Mouse (Mus musculus) liver, embryonic 12.5 days (tissue): ENCODE data around the gene Ckap2l. TPM values are rescaled to one million over a fixed set of nuclear protein-coding genes. Genes with fewer than 3 reads are reported as not detected.

Experiments
- ATAC-seq: fragments of 200-750 bp; cut with Nextera tagmentation; 2 replicates; pipeline ENCODE4 v1.8.0; 2017; ENCODE audit warnings: moderate number of reproducible peaks, mild to moderate bottlenecking, moderate library complexity
- H3K27ac ChIP-seq: fragments of 300-500 bp; sonication (generic); 2 replicates; pipeline ENCODE4 v1.5.1; 2016; ENCODE audit warnings: mild to moderate bottlenecking
- H3K27me3 ChIP-seq: fragments of 300-500 bp; sonication (generic); replicated peaks from 2 replicates; pipeline ENCODE4 v1.6.1; 2016; ENCODE audit warnings: mild to moderate bottlenecking, moderate library complexity
- H3K36me3 ChIP-seq: fragments of 300-500 bp; sonication (generic); 2 replicates; pipeline ENCODE4 v1.6.1; 2016; ENCODE audit warnings: mild to moderate bottlenecking, moderate library complexity
- H3K4me1 ChIP-seq: fragments of 300-500 bp; sonication (generic); 2 replicates; pipeline ENCODE4 v1.6.1; 2016
- H3K4me2 ChIP-seq: fragments of 300-500 bp; sonication (generic); 2 replicates; pipeline ENCODE4 v1.6.1; 2016; ENCODE audit warnings: mild to moderate bottlenecking, moderate library complexity
- H3K4me3 ChIP-seq: fragments of 300-500 bp; sonication (generic); 2 replicates; pipeline ENCODE4 v1.5.1; 2016; ENCODE audit warnings: mild to moderate bottlenecking, moderate library complexity
- H3K9ac ChIP-seq: fragments of 300-500 bp; sonication (generic); 2 replicates; pipeline ENCODE4 v1.6.1; 2016; ENCODE audit warnings: mild to moderate bottlenecking, moderate library complexity
- H3K9me3 ChIP-seq: fragments of 300-500 bp; sonication (generic); replicated peaks from 2 replicates; pipeline ENCODE4 v1.6.1; 2016; ENCODE audit warnings: mild to moderate bottlenecking, moderate library complexity
- WGBS: fragments of 180-500 bp; shearing (Covaris S2); methylation state at CpG from one replicate; pipeline ENCODE4 v1.1.7; 2016; ENCODE audit not compliant: insufficient replicate concordance; 5-methylcytosine and 5-hydroxymethylcytosine counted together
- polyA plus RNA-seq: library from polyadenylated mRNA; unstranded; fragments of >200 nt; fragmentation: Nextera tagmentation; extraction: Ambion mirVana; gene quantifications from 2 replicates; pipeline ENCODE4 v1.2.1, GENCODE M21; 2016

Ckap2l gene
- 31.6 and 36.3 TPM in 2 replicates for polyA plus RNA-seq

DNA sequence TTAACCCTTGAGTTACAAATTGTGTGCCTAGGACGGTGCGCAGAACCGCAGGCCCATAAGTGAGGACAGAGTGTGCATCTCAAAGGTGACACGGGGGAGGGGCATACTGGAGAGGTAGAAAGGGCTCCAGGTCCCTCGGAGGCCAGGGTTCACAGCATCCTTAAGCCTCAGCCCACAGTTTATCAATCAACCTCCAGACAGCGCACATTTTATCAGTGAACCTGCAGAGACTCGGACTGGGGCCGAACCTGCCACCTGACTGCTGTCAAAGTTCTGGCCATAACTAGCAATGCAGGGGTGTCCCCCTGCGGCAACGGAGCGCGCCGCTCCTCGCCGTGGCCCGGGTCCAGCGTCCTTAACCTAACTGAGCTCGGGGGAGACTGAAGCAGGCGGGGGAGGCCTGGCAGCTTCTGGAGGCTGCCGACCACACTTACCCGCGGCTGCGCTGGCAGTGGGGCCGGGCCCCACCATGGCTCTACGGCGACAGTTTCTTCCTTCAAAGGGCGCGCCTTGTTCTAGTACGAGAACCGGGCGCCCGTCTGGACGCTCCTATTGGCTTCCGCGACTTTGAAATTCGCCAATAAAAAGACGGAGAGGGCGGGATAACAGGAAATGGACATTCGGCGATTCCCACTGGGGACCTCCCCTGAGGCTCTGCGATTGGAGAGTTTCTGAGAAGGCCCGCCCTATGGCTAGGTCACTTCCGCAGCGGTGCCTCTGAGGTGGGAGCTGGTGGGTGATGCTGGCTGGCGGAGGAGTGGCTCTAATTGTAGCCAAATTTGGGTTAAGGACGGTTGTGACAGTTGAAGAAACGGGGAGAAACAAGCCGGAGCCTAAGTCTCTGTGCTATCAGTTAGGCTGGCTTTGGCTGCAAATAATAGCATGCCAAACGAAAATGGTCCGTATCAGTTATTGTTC is at the start of gene Ckap2l:
Ckap2l (minus strand) TSS at position 542 of the 918 bp plus-strand sequence.
- under 1% methylated on average over 50 of the region's 50 CpGs for WGBS
- Histone ChIP-seq H3K9ac (peak within 1 kb of the TSS; percentile 88), H3K27ac (peak within 1 kb of the TSS; percentile 95), H3K4me1 (peaks cover 26% of the 10 kb centered on the region), H3K27me3 (peaks cover 11% of the 10 kb centered on the region), H3K4me3 (peak within 1 kb of the TSS; percentile 83), H3K9me3 (no peaks in the 10 kb centered on the region), H3K36me3 (peaks cover 17% of the 10 kb centered on the region), H3K4me2 (peak within 1 kb of the TSS; percentile 78)
- peak; percentile 98 for ATAC-seq

GRCm38 (mm10) chr2:129338138-129338621 is 41.2 kb upstream of the Ckap2l start:
- 39% methylated on average over 6 of the region's 6 CpGs for WGBS
- Histone ChIP-seq H3K4me3 (no peak overlapping the region), H3K27ac (no peak overlapping the region), H3K4me2 (no peak overlapping the region), H3K9ac (no peak overlapping the region), H3K36me3 (no peaks in the 10 kb centered on the region), H3K27me3 (no peaks in the 10 kb centered on the region), H3K9me3 (peaks cover 11% of the 10 kb centered on the region), H3K4me1 (no peaks in the 10 kb centered on the region)
- no peak for ATAC-seq

- WGBS: 55% methylated on average over 4 of the region's 4 CpGs
- H3K27me3 ChIP-seq: no peaks in the 10 kb centered on the region
- no peaks in the 10 kb centered on the region for H3K36me3 ChIP-seq
- H3K27ac ChIP-seq: no peak overlapping the region
- H3K4me3 ChIP-seq: no peak overlapping the region
- ATAC-seq: no peak
- 0 out of 2 replicates have a peak, but pooled peaks cover 3% of the 10 kb centered on the region for H3K4me1 ChIP-seq
- no peaks in the 10 kb centered on the region for H3K9me3 ChIP-seq
- H3K9ac ChIP-seq: no peak overlapping the region
- no peak overlapping the region for H3K4me2 ChIP-seq
Observed at GRCm38 (mm10) chr2:129333471-129333870, 36.5 kb upstream of the Ckap2l start.

DNA sequence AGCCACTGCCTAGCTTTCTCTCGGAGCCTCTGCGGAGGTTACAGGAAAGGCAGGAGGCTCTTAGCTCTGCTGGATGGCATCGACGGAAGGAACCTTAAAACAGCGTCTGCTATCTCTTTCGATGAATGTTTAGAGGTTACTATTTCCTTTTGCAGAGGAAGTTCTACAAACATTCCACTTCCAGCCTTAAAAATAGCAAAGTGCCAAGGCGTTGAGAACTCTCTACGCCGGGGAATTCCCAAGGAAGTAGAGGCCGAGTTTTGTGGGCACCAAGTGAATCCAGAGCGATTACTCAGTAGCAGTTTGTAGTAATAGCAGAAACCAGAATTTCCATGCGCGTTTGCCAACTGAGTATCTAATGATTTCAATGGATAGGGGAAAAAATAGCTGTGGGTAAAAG is 33.5 kb upstream of the Ckap2l start:
- H3K27me3 ChIP-seq: no peaks in the 10 kb centered on the region
- no peaks in the 10 kb centered on the region for H3K36me3 ChIP-seq
- ATAC-seq: no peak
- no peak overlapping the region for H3K27ac ChIP-seq
- H3K4me1 ChIP-seq: 0 out of 2 replicates have a peak, but pooled peaks cover 3% of the 10 kb centered on the region
- no peak overlapping the region for H3K4me3 ChIP-seq
- 24% methylated on average over 13 of the region's 13 CpGs for WGBS
- no peaks in the 10 kb centered on the region for H3K9me3 ChIP-seq
- H3K9ac ChIP-seq: no peak overlapping the region
- H3K4me2 ChIP-seq: no peak overlapping the region

GRCm38 (mm10) chr2:129330024-129330423 is 33.0 kb upstream of the Ckap2l start:
- no peak overlapping the region for H3K27ac ChIP-seq
- no peak for ATAC-seq
- H3K9me3 ChIP-seq: no peaks in the 10 kb centered on the region
- no peak overlapping the region for H3K4me2 ChIP-seq
- 0 out of 2 replicates have a peak, but pooled peaks cover 3% of the 10 kb centered on the region for H3K4me1 ChIP-seq
- H3K9ac ChIP-seq: no peak overlapping the region
- no peaks in the 10 kb centered on the region for H3K27me3 ChIP-seq
- H3K4me3 ChIP-seq: no peak overlapping the region
- H3K36me3 ChIP-seq: no peaks in the 10 kb centered on the region
- WGBS: 24% methylated on average over 7 of the region's 7 CpGs

DNA sequence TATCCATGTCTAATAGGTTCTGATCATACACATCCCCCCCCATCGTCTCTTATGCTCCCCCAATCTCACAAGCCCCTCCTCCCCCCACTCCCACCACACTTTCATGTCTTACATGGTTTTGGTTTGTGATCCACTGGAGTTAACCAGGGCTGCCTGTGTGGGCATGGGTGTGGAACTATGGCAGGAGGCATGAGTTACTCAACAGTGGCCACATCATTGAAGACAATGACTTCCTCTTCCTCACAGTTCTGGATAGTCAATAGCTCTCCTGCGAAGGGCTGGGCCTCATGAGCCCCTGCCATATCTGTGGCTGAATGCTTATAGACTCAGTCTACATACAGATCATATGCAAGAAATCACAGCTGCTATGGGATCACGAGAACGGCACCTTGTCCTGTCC is 31.2 kb upstream of the Ckap2l start:
- WGBS: 60% methylated on average over 4 of the region's 4 CpGs
- Histone ChIP-seq H3K27me3 (no peaks in the 10 kb centered on the region), H3K9ac (no peak overlapping the region), H3K4me3 (no peak overlapping the region), H3K4me2 (no peak overlapping the region), H3K27ac (no peak overlapping the region), H3K4me1 (0 out of 2 replicates have a peak, but pooled peaks cover 3% of the 10 kb centered on the region), H3K36me3 (no peaks in the 10 kb centered on the region), H3K9me3 (no peaks in the 10 kb centered on the region)
- no peak for ATAC-seq

DNA sequence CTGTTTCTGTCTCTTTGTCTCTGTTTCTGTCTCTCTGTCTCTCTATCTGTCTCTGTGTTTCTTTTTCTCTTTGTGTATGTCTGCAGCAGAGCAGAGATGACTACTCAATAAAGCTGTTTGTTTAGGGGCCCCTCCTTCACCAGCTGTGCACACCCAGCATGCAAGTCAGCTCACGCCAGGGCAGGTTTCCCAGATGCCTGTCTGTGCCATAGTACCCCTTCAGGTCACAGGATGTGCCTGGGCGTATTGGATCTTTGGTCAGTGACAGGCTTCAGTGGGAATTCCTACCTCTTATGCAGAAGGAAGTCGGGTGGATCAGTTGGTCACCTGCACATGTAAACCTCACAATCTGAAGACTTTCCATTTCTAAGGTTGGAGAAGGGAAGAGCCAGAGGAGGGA is 27.2 kb upstream of the Ckap2l start:
- Histone ChIP-seq H3K36me3 (no peaks in the 10 kb centered on the region), H3K9ac (no peak overlapping the region), H3K9me3 (no peaks in the 10 kb centered on the region), H3K27me3 (no peaks in the 10 kb centered on the region), H3K4me1 (no peaks in the 10 kb centered on the region), H3K4me3 (no peak overlapping the region), H3K4me2 (no peak overlapping the region), H3K27ac (no peak overlapping the region)
- ATAC-seq: no peak
- WGBS: 67% methylated on average over 3 of the region's 3 CpGs

GRCm38 (mm10) chr2:129322117-129322635 is 25.2 kb upstream of the Ckap2l start:
- ATAC-seq: no peak
- Histone ChIP-seq H3K9ac (no peak overlapping the region), H3K27me3 (no peaks in the 10 kb centered on the region), H3K27ac (no peak overlapping the region), H3K4me2 (no peak overlapping the region), H3K4me3 (no peak overlapping the region), H3K9me3 (no peaks in the 10 kb centered on the region), H3K4me1 (no peaks in the 10 kb centered on the region), H3K36me3 (no peaks in the 10 kb centered on the region)
- WGBS: 27% methylated on average over 1 of the region's 1 CpGs

- H3K4me1 ChIP-seq: no peaks in the 10 kb centered on the region
- no peak overlapping the region for H3K9ac ChIP-seq
- WGBS: 39% methylated on average over 8 of the region's 8 CpGs
- no peak for ATAC-seq
- H3K9me3 ChIP-seq: no peaks in the 10 kb centered on the region
- H3K27me3 ChIP-seq: no peaks in the 10 kb centered on the region
- no peaks in the 10 kb centered on the region for H3K36me3 ChIP-seq
- H3K27ac ChIP-seq: no peak overlapping the region
- no peak overlapping the region for H3K4me3 ChIP-seq
- H3K4me2 ChIP-seq: no peak overlapping the region
Observed at GRCm38 (mm10) chr2:129320033-129320605, 23.1 kb upstream of the Ckap2l start.

DNA sequence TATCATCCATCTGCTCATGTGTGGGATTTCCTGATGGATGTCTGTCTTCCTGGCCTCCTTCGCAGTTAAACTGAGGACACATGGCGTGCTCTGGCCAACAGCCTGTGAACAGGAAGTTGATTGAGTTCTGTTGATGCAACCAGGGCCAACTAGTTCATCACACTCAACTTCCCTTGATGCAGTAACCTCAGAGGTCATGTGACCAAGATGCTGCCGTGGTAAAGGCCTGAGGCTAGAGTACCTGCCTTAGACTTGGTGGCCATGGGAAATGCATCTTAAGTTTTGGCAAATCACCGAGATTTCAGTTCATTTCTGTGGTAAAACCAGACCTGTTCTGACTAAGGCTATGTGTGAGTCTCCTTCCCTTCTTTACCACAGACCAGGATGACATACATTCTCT is 18.8 kb upstream of the Ckap2l start:
- Histone ChIP-seq H3K9me3 (no peaks in the 10 kb centered on the region), H3K4me1 (no peaks in the 10 kb centered on the region), H3K27ac (no peak overlapping the region), H3K27me3 (peaks cover 3% of the 10 kb centered on the region; the same call in 1 of the 2 replicates), H3K36me3 (no peaks in the 10 kb centered on the region), H3K9ac (no peak overlapping the region), H3K4me3 (no peak overlapping the region), H3K4me2 (no peak overlapping the region)
- ATAC-seq: no peak
- WGBS: 35% methylated on average over 4 of the region's 4 CpGs

DNA sequence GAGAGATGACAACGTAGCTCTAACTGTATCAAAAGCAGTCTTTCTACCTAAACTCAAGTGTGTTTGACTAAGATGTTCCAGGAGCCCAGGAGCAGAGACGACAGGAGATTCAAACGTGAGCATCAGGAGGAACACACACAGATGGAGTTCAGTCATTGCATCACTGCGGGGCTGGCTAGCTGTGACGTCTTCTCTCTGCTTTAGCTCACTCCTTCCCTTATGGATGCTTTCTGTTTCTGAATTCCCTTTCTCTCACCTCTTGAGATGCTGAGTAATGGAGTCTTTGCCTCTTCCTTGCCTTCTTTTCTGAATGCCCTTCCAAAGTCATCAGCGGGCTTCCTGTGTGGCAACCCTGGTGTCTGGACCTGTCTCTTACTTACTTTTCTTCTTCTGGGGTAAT is 17.9 kb upstream of the Ckap2l start:
- no peaks in the 10 kb centered on the region for H3K4me1 ChIP-seq
- no peak overlapping the region for H3K9ac ChIP-seq
- ATAC-seq: no peak
- H3K9me3 ChIP-seq: no peaks in the 10 kb centered on the region
- WGBS: 59% methylated on average over 6 of the region's 6 CpGs
- H3K27me3 ChIP-seq: peaks cover 3% of the 10 kb centered on the region; the same call in 1 of the 2 replicates
- H3K27ac ChIP-seq: no peak overlapping the region
- H3K4me2 ChIP-seq: no peak overlapping the region
- no peak overlapping the region for H3K4me3 ChIP-seq
- H3K36me3 ChIP-seq: no peaks in the 10 kb centered on the region

DNA sequence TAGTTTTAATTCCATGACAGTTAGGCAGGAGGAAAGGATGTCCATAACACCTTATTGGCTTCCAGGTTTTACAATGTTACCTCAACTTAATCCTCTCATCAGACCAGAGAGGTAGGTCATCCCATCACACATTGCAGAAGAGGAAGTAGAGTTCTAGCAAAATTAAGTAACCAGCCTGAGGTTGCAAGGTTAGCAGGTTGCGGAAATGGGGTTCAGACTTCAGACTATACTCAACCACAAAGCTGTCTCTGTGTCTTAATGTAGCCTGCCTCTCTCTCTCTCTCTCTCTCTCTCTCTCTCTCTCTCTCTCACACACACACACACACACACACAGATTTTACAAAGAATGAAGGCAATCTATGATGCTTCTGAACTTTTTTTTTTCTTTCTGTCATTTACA is 16.9 kb upstream of the Ckap2l start:
- Histone ChIP-seq H3K36me3 (no peaks in the 10 kb centered on the region), H3K9ac (no peak overlapping the region), H3K4me2 (no peak overlapping the region), H3K27me3 (peaks cover 3% of the 10 kb centered on the region; the same call in 1 of the 2 replicates), H3K4me3 (no peak overlapping the region), H3K27ac (no peak overlapping the region), H3K4me1 (no peaks in the 10 kb centered on the region), H3K9me3 (no peaks in the 10 kb centered on the region)
- ATAC-seq: no peak
- 43% methylated on average over 1 of the region's 1 CpGs for WGBS
